Mouse (Mus musculus): ENCODE measurements around the gene Cdh23. TPM values are rescaled to one million over a fixed set of nuclear protein-coding genes. Genes with fewer than 3 reads are reported as not detected.

Gene Cdh23
- polyA plus RNA-seq (2017; shearing (Covaris generic)): 26.6 TPM

DNA sequence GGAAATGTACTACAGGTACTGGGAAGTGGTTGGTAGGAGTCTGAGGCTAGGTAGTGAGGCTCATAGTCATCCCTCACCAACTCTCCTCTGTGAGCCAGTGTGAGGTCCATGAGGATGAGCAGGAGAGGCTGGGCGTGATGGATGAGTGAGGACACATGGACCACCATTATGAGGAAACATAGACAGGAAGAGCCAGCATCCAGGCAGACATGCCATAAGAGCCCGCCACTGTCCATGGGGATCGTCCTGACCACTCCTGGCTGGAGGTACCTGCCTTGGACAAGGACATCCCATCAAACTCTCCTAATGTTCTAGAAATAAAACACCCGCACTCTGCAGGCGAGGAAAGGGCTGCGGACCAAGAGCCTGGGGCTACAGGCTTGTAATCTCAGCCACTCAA lies at the start of gene Cdh23:
TSS of gene Cdh23 (minus strand) at position 101 of the 400 bp plus-strand sequence.

DNA sequence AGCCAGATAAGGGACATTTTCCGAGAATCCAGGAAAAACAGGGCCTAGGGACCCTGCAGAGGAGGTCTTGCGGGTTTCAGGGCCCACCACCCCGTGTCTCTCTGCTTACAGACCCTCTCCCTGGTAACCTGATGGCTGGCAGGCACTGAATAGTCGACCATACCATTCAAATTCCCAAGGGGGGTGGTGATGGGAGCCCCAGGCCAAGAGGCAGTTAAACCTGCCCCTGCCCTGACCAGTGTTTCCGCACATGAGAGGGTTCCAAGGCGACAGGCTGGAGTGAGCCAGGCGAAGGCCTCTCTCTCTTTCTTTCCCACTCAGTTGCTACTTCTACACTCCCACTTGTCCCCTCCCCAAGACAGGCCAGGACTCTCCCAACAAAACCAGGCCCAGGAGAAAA lies 296.8 kb downstream of the Cdh23 start, which contains the start of gene Gm17455:
TSS of gene Gm17455 (plus strand) at position 278 of the 400 bp plus-strand sequence.

DNA sequence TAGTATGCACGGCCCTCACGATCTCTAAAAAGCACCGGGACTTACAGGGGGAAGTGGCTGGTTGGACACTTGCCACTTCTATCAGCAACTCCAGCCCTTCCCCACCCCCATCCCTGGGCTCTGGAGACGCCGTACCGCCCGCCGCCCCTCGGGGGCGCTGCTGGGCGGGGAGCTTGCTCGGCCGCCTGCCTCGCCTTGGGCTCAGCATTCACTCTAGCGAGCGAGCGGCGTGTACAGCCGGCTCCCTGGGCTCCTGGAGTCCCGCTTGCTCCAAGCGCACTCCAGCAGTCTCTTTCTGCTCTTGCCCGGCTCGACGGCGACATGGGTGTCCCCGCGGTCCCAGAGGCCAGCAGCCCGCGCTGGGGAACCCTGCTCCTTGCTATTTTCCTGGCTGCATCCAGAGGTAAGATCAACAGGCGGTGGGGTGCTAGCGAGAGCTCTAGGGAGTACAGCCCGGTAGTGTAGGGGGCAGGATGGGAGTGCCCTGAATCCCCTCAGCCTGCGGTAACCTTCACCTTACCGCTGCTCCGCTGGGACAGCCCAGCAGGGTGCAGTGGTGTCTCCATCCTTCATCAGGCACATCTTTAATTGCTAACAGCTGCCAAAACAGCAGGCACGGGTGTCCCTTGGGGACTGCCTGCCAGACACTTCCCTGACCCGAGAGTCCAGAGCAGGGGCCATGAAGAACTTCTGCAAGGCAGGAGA lies 349.4 kb downstream of the Cdh23 start, which contains the start of gene Vsir:
TSS of gene Vsir (plus strand) at position 151 of the 705 bp plus-strand sequence.

DNA sequence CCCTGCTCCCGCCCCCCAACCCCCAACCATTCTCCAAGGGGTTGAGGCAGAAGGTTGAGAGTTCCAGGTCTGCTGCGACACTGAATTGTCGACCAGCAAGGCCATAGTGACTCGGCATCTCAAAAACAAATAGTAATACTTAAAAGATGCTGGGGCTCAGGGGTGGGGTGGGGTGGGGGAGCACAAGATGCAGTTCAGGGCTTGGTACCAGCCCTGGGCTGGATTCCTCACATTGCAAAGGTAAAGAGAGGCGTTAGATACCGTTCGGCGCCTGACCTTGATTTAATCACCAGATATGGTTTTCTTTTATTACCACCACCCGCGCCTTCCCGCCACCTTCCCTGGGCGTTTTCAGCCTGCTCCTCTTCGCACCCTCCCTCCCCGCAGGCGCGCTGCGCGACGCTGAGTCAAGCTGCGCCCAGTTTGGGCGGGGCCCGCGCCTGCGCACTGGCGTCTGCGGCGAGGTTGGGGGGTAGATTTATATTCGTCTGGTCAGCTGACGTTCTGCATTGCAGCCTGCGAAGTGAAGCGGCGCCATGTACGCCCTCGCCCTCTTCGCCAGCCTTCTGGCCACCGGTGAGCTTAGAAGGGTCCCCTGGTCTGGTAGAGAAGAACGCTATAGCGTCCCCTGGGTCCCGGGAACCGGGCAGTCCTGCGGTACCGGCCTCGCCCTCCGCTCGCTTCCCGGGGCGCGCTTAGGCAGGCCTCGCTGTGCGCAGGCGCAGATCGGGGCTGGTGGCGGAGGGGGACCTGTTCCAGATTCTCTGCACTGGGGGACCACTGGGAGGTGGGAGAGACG lies 418.9 kb downstream of the Cdh23 start, which contains the start of gene Psap:
TSS of gene Psap (plus strand) at position 421 of the 799 bp plus-strand sequence.

Other genes with a start within 250 kb of the Cdh23 start
- gene Slc29a3, start 56.3 kb upstream of the Cdh23 start, polyA plus RNA-seq (2017; shearing (Covaris generic)): 27.6 TPM
- not detected for gene Unc5b, start 135.1 kb upstream of the Cdh23 start, polyA plus RNA-seq (2017; shearing (Covaris generic))